Mouse (Mus musculus): Measurements from ENCODE around the gene Grb10.

Grb10 gene

DNA sequence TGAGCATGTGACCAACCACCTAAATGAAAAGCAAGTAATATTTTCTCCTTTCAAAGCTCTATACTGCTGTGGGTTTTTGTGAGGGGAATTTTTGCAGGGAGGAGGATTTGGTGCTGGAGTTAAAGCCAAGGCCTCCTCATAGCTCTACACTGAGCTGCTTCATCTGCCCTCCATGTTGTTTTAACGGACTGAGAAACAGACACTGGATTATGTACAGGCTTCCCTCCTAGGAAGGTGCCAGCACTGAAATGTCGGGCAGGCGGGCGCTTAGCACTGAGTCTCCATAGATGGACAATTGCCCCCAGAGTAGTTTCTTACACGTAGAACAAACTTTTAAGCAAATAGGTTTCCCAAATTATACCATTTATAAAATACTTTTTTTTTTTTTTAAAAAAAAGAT, 4.1 kb downstream of the Grb10 start:
- in situ Hi-C loops (cut with MboI, MseI): no loop called here

GRCm38 (mm10) chr11:12032831-12033230, 5.7 kb downstream of the Grb10 start:
- in situ Hi-C loops (cut with MboI, MseI): no loop called here

GRCm38 (mm10) chr11:12026638-12027037, 11.8 kb downstream of the Grb10 start:
- in situ Hi-C loops (cut with MboI, MseI): no loop called here

DNA sequence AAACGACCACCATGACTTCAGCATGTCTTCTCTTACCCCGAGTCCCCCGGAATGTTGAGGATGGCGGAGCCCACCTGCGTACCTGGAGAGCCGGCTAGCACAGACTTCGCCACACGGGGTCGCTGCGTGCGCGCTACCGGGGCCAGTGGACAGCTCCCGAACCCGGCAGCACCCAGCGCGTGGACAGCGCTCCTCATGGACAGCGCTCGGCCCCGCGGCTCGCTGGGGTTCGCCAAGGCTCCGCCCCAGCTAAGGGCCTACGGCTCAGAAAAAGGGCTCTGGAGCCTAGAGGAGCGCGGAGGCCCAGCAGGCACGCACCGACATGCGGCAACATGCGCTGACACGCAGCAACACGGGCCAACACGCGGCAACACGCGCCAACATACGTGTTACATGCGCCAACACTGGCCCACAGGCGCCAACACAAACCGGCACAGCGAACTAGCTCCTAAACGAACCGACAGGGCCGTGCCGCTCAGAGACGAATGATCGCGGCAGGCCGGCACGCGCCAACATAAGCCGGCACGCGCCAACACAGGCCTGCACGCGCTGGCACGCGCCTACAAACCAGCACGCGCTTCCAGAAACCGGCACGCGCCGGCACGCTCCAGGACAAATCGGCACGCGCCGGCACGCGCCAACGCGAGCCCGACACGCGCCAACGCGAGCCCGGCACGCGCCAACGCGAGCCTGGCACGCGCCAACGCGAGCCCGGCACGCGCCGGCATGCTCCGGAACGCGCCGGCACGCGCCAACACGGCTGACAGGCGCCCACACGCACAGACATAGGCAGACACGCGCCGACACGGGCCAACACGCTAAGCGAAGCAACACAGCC, 12.5 kb downstream of the Grb10 start:
- in situ Hi-C loops (cut with MboI, MseI): no loop called here

GRCm38 (mm10) chr11:12025392-12025755, 13.1 kb downstream of the Grb10 start:
- in situ Hi-C loops (cut with MboI, MseI): no loop called here

DNA sequence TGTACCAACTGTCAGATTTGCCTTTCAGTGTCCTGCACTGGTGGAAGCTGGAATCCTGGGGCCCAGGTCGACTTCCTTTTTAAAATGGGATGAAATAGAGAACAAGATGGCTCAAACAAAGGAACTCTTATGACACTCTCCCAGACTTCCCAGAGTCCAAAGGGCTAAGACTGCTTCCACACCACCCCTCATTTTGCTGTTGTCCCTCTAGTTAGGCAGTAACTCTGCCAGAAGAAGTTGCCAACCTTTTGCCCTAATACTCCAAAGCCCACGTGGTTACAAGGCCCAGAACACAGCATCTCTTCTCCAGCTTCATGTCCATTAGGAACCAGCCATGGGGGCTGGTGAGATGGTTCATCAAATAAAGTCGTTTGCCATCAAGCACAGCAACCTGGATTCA, 15.4 kb downstream of the Grb10 start:
- in situ Hi-C loops (cut with MboI, MseI): no loop called here

DNA sequence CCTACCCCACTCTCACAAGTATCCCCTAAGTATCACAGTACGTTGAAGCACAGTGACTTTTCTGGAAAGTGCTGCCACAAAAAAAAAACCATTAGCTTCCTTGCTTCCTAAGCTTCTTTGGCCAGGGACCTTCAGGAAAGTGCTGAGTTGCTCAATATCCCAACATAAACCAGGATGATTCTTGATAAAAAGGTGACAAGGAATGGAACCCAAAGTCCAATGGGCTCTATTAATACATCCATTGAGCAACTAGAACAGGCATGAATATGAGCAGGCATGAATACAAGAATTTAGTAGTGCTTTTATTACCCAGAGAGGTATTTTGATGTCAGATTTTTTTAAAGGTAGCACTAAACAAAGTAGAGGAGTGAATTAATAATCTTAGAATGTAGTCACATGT, 18.8 kb downstream of the Grb10 start:
- in situ Hi-C loops (cut with MboI, MseI): no loop called here

DNA sequence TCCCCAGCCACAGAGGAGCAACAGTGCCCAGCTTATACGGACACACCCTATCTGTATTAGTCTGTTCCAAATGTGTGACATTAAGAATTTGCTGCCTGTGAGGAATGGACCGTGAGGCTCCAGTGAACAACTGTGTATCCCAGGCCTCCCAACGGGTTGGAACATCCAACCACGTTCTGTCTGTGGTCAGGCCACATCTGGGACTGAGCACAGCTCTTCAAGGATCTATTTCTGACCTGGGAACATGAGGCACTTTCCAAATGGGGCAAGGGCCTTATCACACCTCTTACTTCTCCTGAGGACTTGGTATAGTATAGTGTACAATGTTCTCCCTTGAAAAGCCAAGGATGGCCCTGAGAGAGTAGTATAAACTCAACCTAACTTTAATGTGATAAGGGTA, 19.9 kb downstream of the Grb10 start:
- in situ Hi-C loops (cut with MboI, MseI): no loop called here

DNA sequence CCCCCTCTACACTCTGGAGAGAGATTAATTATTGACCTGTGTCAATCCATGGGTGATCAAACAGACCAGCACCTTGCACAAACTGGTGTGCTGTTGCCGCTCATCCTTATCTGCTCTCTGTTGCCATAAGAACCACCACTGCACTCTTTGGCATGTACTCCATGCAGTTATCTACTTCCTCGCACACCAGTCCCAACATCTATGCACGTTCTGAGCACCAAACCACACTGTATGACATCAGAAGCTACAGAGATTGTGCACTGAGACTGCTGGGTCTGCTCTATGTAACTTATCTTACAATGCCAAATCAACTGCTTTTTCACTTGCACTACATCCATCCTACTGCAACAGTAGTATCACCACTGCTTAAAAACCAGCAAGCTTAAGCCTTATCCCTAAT, 28.4 kb downstream of the Grb10 start:
- in situ Hi-C loops (cut with MboI, MseI): no loop called here

DNA sequence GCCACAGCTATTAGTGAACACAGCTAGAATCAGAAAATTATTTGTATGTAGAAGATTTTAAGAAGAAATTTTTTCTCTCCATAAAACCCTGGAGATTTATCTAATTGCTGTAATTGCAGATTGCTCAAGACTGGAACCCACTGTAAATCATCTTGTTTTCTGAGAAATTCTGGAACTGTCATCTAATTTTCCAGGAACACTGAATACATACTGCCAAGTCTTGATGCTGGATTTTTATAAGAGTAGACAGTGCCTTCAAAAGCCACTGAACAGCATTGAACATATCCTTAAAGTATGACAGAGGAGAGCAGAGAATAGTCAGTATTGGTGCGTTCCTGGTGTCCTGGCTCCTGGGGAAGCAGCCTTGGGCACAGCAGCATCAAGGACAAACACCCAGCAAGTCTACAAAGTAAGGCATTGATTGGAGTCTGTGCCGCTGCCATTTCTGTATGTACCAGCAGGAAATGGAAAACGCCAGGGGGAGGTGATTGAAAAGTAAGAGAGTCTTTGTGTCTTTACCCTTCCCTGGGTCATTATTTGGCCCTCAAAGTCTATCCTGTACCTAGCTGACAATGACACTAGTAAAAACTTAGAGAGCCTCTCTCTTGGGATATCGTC, 38.1 kb downstream of the Grb10 start:
- in situ Hi-C loops (cut with MboI, MseI): no loop called here

- in situ Hi-C loops (cut with MboI, MseI): no loop called here
Measured at GRCm38 (mm10) chr11:11998881-11999280, 39.6 kb downstream of the Grb10 start.

GRCm38 (mm10) chr11:11997045-11997444, 41.4 kb downstream of the Grb10 start:
- in situ Hi-C loops (cut with MboI, MseI): no loop called here

DNA sequence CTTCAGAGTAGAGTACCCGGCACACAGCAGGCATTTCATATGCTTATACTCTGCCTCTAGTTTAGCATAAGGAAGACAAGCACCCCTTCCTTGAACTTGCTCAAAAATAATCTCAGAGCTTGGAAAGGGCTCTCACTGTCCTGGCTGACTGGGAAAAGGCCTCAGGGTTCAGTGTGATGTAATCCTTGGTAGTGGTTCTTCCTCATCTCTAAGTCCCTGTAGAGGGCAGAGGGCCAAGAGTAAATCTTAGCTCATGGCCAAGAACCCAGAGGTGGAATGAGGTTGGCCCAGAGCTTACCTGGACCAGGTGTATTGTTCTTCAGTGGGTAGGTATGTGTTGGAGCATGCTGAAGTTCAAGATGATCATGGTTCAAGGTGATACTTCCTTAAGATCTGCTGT, 43.1 kb downstream of the Grb10 start:
- in situ Hi-C loops (cut with MboI, MseI): no loop called here

- in situ Hi-C loops (cut with MboI, MseI): no loop called here
Measured at GRCm38 (mm10) chr11:11993807-11994206, 44.7 kb downstream of the Grb10 start.

- in situ Hi-C loops (cut with MboI, MseI): no loop called here
Measured at GRCm38 (mm10) chr11:11993183-11993582, 45.3 kb downstream of the Grb10 start.

- in situ Hi-C loops (cut with MboI, MseI): no loop called here
Measured at GRCm38 (mm10) chr11:11989850-11990249, 48.6 kb downstream of the Grb10 start.

GRCm38 (mm10) chr11:11987233-11987632, 51.2 kb downstream of the Grb10 start:
- in situ Hi-C loops (cut with MboI, MseI): no loop called here

- in situ Hi-C loops (cut with MboI, MseI): no loop called here
Measured at GRCm38 (mm10) chr11:11978611-11979197, 59.8 kb downstream of the Grb10 start.

DNA sequence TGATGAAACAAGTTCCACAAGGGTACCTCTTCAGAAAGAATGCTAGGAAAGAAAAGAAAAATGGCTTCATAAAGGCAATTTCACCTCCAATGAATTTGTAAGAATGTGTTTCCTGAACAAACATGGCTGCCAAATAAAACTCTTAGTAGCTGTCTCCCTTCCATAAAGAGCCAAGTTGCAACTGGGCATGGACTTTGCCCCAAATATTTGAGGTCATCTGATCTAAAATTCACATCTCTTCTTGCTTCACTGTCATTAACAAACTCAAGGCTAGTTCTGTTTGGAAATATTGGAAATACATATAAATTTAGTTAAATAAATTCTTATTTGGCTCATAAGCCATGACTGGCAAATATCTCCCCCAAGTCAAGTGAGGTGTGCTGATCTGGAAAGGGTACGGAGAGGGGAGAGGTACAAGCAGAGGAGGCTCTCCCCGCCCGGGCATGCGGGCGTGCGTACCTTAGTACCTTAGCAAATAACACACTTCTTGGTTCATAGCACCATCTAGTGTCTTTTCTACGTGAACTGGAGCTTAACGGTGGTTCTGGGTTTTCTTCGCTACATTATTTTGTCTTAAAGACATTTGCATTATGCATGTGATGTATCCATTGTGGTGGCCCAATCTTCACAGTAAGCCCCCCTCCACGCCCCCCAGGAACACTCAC, 63.8 kb downstream of the Grb10 start:
- in situ Hi-C loops (cut with MboI, MseI): loop anchor here (5.0 to 25.0 kb wide), 2 partner anchors 162 to 337 kb away; partner anchors contain the start of gene 4930512M02Rik

GRCm38 (mm10) chr11:11973366-11974014, 65.0 kb downstream of the Grb10 start:
- in situ Hi-C loops (cut with MboI, MseI): loop anchor here (5.0 to 25.0 kb wide), 2 partner anchors 161 to 336 kb away; partner anchors contain the start of gene 4930512M02Rik

GRCm38 (mm10) chr11:11972401-11973110, 65.9 kb downstream of the Grb10 start:
- in situ Hi-C loops (cut with MboI, MseI): loop anchor here (5.0 to 25.0 kb wide), 2 partner anchors 160 to 335 kb away; partner anchors contain the start of gene 4930512M02Rik
